Mouse (Mus musculus) liver, adult 2 months (tissue): Measurements from ENCODE around the gene Rtraf. TPM values are rescaled to one million over a fixed set of nuclear protein-coding genes. Genes with fewer than 3 reads are reported as not detected.

Experiments used
- DNase-seq: peaks from one replicate; pipeline ENCODE4 v3.0.0-alpha.2; 2011; ENCODE audit warnings: low read depth, low spot score; ENCODE audit errors: extremely low read depth
- H3K27ac ChIP-seq: fragments of 200-500 bp; replicated peaks from 2 replicates; pipeline ENCODE4 v1.5.1; 2012; ENCODE audit warnings: low read depth, mild to moderate bottlenecking, control low read depth, inconsistent platforms, low read length; ENCODE audit not compliant: insufficient read depth
- H3K27me3 ChIP-seq: fragments of 200-500 bp; 2 replicates; pipeline ENCODE4 v1.6.1; 2012; ENCODE audit warnings: mild to moderate bottlenecking, moderate library complexity, low read length, inconsistent platforms; ENCODE audit not compliant: control insufficient read depth, insufficient read depth
- H3K36me3 ChIP-seq: fragments of 200-500 bp; 2 replicates; pipeline ENCODE4 v1.6.1; 2012; ENCODE audit warnings: low read length, inconsistent platforms; ENCODE audit not compliant: control insufficient read depth, insufficient read depth
- H3K4me1 ChIP-seq: fragments of 200-500 bp; 2 replicates; pipeline ENCODE4 v1.6.1; 2011; ENCODE audit warnings: low read length; ENCODE audit not compliant: control insufficient read depth, insufficient read depth
- H3K4me3 ChIP-seq: fragments of 200-500 bp; 2 replicates; pipeline ENCODE4 v1.5.1; 2011; ENCODE audit warnings: low read depth, mild to moderate bottlenecking, control low read depth, low read length, moderate library complexity; ENCODE audit not compliant: insufficient read depth
- H3K79me2 ChIP-seq: fragments of 200-500 bp; 2 replicates; pipeline ENCODE4 v1.6.1; 2012; ENCODE audit warnings: inconsistent platforms, mild to moderate bottlenecking, low read length, moderate library complexity; ENCODE audit not compliant: control insufficient read depth, insufficient read depth
- H3K9ac ChIP-seq: fragments of 200-500 bp; 2 replicates; pipeline ENCODE4 v1.6.1; 2012; ENCODE audit warnings: low read depth, mild to moderate bottlenecking, control low read depth, inconsistent platforms, low read length
- CTCF ChIP-seq: fragments of 200-500 bp; IDR thresholded peaks from 2 replicates; pipeline ENCODE4 v1.5.1; 2011; ENCODE audit warnings: low read depth, low read length, control low read depth
- POLR2A ChIP-seq: fragments of 200-500 bp; IDR thresholded peaks from 2 replicates; pipeline ENCODE4 v1.6.1; 2011; ENCODE audit warnings: low read length, control low read depth; ENCODE audit not compliant: insufficient read depth; ENCODE audit errors: extremely low read depth
- WGBS: fragments of 180-500 bp; shearing (Covaris S2); methylation state at CpG from one replicate; pipeline ENCODE4 v1.1.7; 2018; 5-methylcytosine and 5-hydroxymethylcytosine counted together
- polyA plus RNA-seq: library from polyadenylated mRNA; depleted of rRNA; stranded (reverse); fragments of >200 nt; gene quantifications from 2 replicates; pipeline ENCODE4 v1.2.3, GENCODE M21; 2012
- total RNA-seq: library from RNA; depleted of rRNA; stranded (reverse); fragments of >200 nt; gene quantifications from 2 replicates; pipeline ENCODE4 v1.2.3, GENCODE M21; 2014

Gene Rtraf
- total and polyA plus RNA-seq, 2 experiments: 15.9 to 87.2 TPM

- 85% methylated on average over 11 of the region's 11 CpGs for WGBS
- TF ChIP-seq CTCF (no peak), POLR2A (no peak)
- peaks cover 4% of the 10 kb centered on the region for H3K36me3 ChIP-seq
- no peak overlapping the region for H3K4me3 ChIP-seq
- H3K27me3 ChIP-seq: no peaks in the 10 kb centered on the region
- DNase-seq: no peak
- peaks cover 4% of the 10 kb centered on the region; the same call in 1 of the 2 replicates for H3K79me2 ChIP-seq
- no peak overlapping the region for H3K27ac ChIP-seq
- no peak overlapping the region for H3K9ac ChIP-seq
- H3K4me1 ChIP-seq: 0 out of 2 replicates have a peak, but pooled peaks cover 2% of the 10 kb centered on the region
Observed at GRCm38 (mm10) chr14:19825481-19825880, 1.9 kb upstream of the Rtraf start.

GRCm38 (mm10) chr14:19821686-19822085 is 1.9 kb downstream of the Rtraf start:
- Histone ChIP-seq H3K36me3 (peaks cover 14% of the 10 kb centered on the region), H3K9ac (no peak overlapping the region), H3K4me3 (no peak overlapping the region), H3K4me1 (0 out of 2 replicates have a peak, but pooled peaks cover 2% of the 10 kb centered on the region), H3K27ac (no peak overlapping the region), H3K27me3 (no peaks in the 10 kb centered on the region), H3K79me2 (peaks cover 4% of the 10 kb centered on the region; the same call in 1 of the 2 replicates)
- TF ChIP-seq POLR2A (no peak), CTCF (no peak)
- over 99% methylated on average over 5 of the region's 5 CpGs for WGBS
- no peak for DNase-seq

GRCm38 (mm10) chr14:19817949-19818348 is 5.7 kb downstream of the Rtraf start:
- Histone ChIP-seq H3K79me2 (peaks cover 4% of the 10 kb centered on the region; the same call in 1 of the 2 replicates), H3K4me3 (no peak overlapping the region), H3K27me3 (no peaks in the 10 kb centered on the region), H3K27ac (no peak overlapping the region), H3K9ac (no peak overlapping the region), H3K36me3 (peaks cover 43% of the 10 kb centered on the region), H3K4me1 (0 out of 2 replicates have a peak, but pooled peaks cover 2% of the 10 kb centered on the region)
- 14% methylated on average over 1 of the region's 1 CpGs for WGBS
- TF ChIP-seq CTCF (peak; percentile 74), POLR2A (no peak)
- DNase-seq: peak; percentile 50

- no peak overlapping the region for H3K27ac ChIP-seq
- peaks cover 51% of the 10 kb centered on the region for H3K36me3 ChIP-seq
- 77% methylated on average over 2 of the region's 2 CpGs for WGBS
- no peak overlapping the region for H3K9ac ChIP-seq
- H3K4me3 ChIP-seq: no peak overlapping the region
- H3K27me3 ChIP-seq: no peaks in the 10 kb centered on the region
- H3K4me1 ChIP-seq: no peaks in the 10 kb centered on the region; the same call in 1 of the 2 replicates
- H3K79me2 ChIP-seq: no peaks in the 10 kb centered on the region
- TF ChIP-seq CTCF (no peak), POLR2A (no peak)
- no peak for DNase-seq
Observed at GRCm38 (mm10) chr14:19813061-19813460, 10.6 kb downstream of the Rtraf start.

- Histone ChIP-seq H3K79me2 (no peaks in the 10 kb centered on the region), H3K9ac (no peak overlapping the region), H3K27me3 (no peaks in the 10 kb centered on the region), H3K4me1 (peaks cover 7% of the 10 kb centered on the region; the same call in 1 of the 2 replicates), H3K36me3 (peaks cover 34% of the 10 kb centered on the region), H3K4me3 (no peak overlapping the region), H3K27ac (no peak overlapping the region)
- WGBS: 82% methylated on average over 10 of the region's 10 CpGs
- TF ChIP-seq POLR2A (no peak), CTCF (no peak)
- no peak for DNase-seq
Observed at GRCm38 (mm10) chr14:19809934-19810333, 13.7 kb downstream of the Rtraf start.

- H3K27ac ChIP-seq: peak overlapping the region; percentile 81
- H3K4me1 ChIP-seq: peaks cover 7% of the 10 kb centered on the region; the same call in 1 of the 2 replicates
- H3K9ac ChIP-seq: no peak overlapping the region
- DNase-seq: peak; percentile 76
- no peak overlapping the region for H3K4me3 ChIP-seq
- H3K27me3 ChIP-seq: no peaks in the 10 kb centered on the region
- H3K36me3 ChIP-seq: peaks cover 19% of the 10 kb centered on the region
- no peaks in the 10 kb centered on the region for H3K79me2 ChIP-seq
- 42% methylated on average over 2 of the region's 2 CpGs for WGBS
- no peak for TF ChIP-seq POLR2A
- no peak for TF ChIP-seq CTCF
Observed at GRCm38 (mm10) chr14:19807858-19808257, 15.8 kb downstream of the Rtraf start.
